Mouse (Mus musculus) stomach, postnatal 0 days (tissue): ENCODE results near the gene Gm45785. TPM values are rescaled to one million over a fixed set of nuclear protein-coding genes. Genes with fewer than 3 reads are reported as not detected.

ENCODE experiments used
- ATAC-seq: fragments of 200-750 bp; cut with Nextera tagmentation; 2 replicates; pipeline ENCODE4 v1.8.0; 2017; ENCODE audit not compliant: low FRiP score, low TSS enrichment
- DNase-seq: peaks from one replicate; pipeline ENCODE4 v3.0.0-alpha.2; 2016; ENCODE audit warnings: low spot score
- H3K27ac ChIP-seq: fragments of 300-500 bp; sonication (generic); replicated peaks from 2 replicates; pipeline ENCODE4 v1.5.1; 2014; ENCODE audit warnings: mild to moderate bottlenecking, control low read depth
- H3K27me3 ChIP-seq: fragments of 300-500 bp; sonication (generic); 2 replicates; pipeline ENCODE4 v1.6.1; 2014; ENCODE audit warnings: low read length; ENCODE audit not compliant: control insufficient read depth, insufficient read depth
- H3K36me3 ChIP-seq: fragments of 300-500 bp; sonication (generic); 2 replicates; pipeline ENCODE4 v1.6.1; 2014; ENCODE audit warnings: low read length, mixed read lengths; ENCODE audit not compliant: control insufficient read depth, insufficient read depth
- H3K4me1 ChIP-seq: fragments of 300-500 bp; sonication (generic); replicated peaks from 2 replicates; pipeline ENCODE4 v1.6.1; 2014; ENCODE audit warnings: antibody characterized with exemption; ENCODE audit not compliant: control insufficient read depth, insufficient read depth
- H3K4me2 ChIP-seq: fragments of 300-500 bp; sonication (generic); replicated peaks from 2 replicates; pipeline ENCODE4 v1.6.1; 2014; ENCODE audit warnings: low read depth, mild to moderate bottlenecking, control low read depth, moderate library complexity
- H3K4me3 ChIP-seq: fragments of 300-500 bp; sonication (generic); 2 replicates; pipeline ENCODE4 v1.5.1; 2014; ENCODE audit warnings: low read depth, low read length, control low read depth
- H3K9ac ChIP-seq: fragments of 300-500 bp; sonication (generic); 2 replicates; pipeline ENCODE4 v1.6.1; 2014; ENCODE audit warnings: mild to moderate bottlenecking, low read length, control low read depth, mixed read lengths
- H3K9me3 ChIP-seq: fragments of 300-500 bp; sonication (generic); 2 replicates; pipeline ENCODE4 v1.6.1; 2016; ENCODE audit warnings: low read length; ENCODE audit not compliant: control insufficient read depth
- CTCF ChIP-seq: IDR thresholded peaks from 2 replicates; pipeline ENCODE4 v1.5.1; 2016; ENCODE audit warnings: antibody characterized with exemption, low read depth, mild to moderate bottlenecking, moderate library complexity
- EP300 ChIP-seq: optimal IDR thresholded peaks from 2 replicates; pipeline ENCODE3; 2016; ENCODE audit warnings: antibody characterized with exemption
- WGBS: fragments of 180-500 bp; shearing (Covaris S2); extraction: QIAGEN DNeasy Blood & Tissue Kit; methylation state at CpG from one replicate; pipeline ENCODE4 v1.1.7; 2014; 5-methylcytosine and 5-hydroxymethylcytosine counted together
- polyA plus RNA-seq: library from polyadenylated mRNA; unstranded; fragments of >200 nt; fragmentation: Nextera tagmentation; extraction: Ambion mirVana; gene quantifications from 2 replicates; pipeline ENCODE4 v1.2.1, GENCODE M21; 2015

The Gm45785 gene
- polyA plus RNA-seq, 1 experiment from 2014 or later = not detected

DNA sequence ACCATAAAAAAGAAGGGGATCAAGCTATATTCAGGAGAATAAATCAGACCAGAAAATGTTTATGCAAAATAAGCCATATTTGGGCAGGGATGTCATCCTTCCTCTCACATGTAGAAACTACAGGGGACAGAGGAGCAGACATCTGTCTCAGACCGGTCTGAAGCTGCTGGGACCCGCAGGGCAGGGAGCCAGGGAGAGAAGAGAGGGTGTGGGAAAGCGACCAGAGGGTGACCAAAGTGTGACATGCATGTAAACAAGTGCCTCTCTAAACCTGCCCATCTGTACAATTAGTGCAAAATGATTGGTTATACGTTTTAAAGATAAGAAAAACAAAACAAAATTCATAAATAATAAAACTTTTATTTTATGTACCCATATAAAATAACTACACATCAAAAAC lies 36.0 kb downstream of the Gm45785 start:
- no peak for DNase-seq
- no peak for TF ChIP-seq EP300
- TF ChIP-seq CTCF = no peak

DNA sequence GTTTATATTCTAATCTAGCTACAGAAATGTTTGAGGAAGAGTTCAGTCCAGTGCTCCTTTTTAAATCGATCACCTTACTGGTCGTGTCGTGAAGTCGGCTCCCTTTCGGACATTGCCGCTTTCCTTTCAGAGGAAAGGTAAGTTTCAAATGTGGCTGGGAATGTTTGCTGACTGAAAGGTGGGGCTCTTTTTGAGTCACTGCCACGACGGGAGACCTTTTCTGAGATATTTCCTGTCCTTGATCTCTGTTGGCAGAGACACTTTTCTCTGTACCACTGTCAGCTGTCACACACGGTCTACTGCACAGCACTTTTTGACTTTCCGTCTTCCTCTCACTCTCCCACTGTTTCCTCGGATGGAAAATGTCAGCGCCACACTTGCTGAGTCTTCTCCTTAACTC lies 43.3 kb downstream of the Gm45785 start:
- TF ChIP-seq EP300 = no peak
- no peak for TF ChIP-seq CTCF
- Histone ChIP-seq H3K27ac (no peak overlapping the region), H3K9ac (no peak overlapping the region), H3K36me3 (no peaks in the 10 kb centered on the region), H3K27me3 (no peaks in the 10 kb centered on the region), H3K4me1 (no peaks in the 10 kb centered on the region), H3K4me3 (no peak overlapping the region), H3K9me3 (no peaks in the 10 kb centered on the region), H3K4me2 (no peak overlapping the region)
- WGBS = 77% methylated on average over 12 of the region's 12 CpGs
- ATAC-seq (no peak), DNase-seq (no peak)

More for the DNA sequence above, 36.0 kb downstream of the Gm45785 start:
- no peak overlapping the region for H3K4me2 ChIP-seq
- H3K27ac ChIP-seq = no peak overlapping the region
- H3K27me3 ChIP-seq = no peaks in the 10 kb centered on the region
- ATAC-seq = no peak
- no peak overlapping the region for H3K4me3 ChIP-seq
- no peaks in the 10 kb centered on the region for H3K4me1 ChIP-seq
- no peaks in the 10 kb centered on the region for H3K9me3 ChIP-seq
- 53% methylated on average over 4 of the region's 4 CpGs for WGBS
- no peak overlapping the region for H3K9ac ChIP-seq
- no peaks in the 10 kb centered on the region for H3K36me3 ChIP-seq

DNA sequence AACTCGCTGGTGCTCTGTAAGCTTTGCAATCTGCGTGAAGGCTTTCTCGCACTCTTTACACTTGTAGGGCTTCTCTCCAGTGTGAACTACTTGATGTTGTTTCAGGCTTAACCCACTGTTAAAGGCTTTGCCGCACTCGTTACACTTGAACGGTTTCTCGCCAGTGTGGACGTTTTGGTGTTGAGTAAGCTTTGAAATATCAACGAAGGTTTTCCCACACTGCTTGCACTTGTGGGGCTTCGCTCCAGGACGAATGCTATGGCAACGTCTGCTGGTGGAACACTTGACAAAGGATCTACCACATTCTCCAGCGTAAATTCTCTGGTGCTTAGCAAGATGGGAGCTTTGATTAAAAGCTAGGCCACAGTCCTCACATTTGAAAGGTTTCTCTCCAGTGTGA lies 44.4 kb downstream of the Gm45785 start:
- Histone ChIP-seq H3K9me3 (no peaks in the 10 kb centered on the region), H3K27ac (no peak overlapping the region), H3K4me1 (no peaks in the 10 kb centered on the region), H3K4me2 (no peak overlapping the region), H3K4me3 (no peak overlapping the region), H3K27me3 (no peaks in the 10 kb centered on the region), H3K9ac (no peak overlapping the region), H3K36me3 (no peaks in the 10 kb centered on the region)
- WGBS = 87% methylated on average over 13 of the region's 13 CpGs
- TF ChIP-seq CTCF = no peak
- no peak for TF ChIP-seq EP300
- DNase-seq = no peak
- no peak for ATAC-seq

GRCm38 (mm10) chr7:140810496-140810895 lies 45.6 kb downstream of the Gm45785 start:
- WGBS = 86% methylated on average over 6 of the region's 6 CpGs
- no peak for DNase-seq

DNA sequence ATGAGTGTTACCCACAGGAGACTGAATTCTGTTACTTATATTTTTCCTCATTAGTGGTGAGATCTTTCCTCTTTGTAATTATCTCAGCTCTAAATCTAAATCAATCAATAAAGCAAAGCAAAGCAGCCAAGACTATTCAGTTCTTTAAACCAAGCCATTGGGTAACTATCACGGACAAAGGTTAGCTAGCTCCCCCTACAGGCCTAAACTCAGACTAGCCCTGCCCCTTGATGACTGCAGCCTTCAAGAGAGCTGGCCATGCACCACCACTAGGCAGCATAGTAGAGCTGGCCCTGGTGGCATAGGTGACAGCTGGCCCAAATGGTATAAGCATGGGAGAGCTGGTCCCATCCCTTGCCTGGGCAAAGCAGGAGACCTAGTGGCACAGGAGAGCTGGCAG lies 50.4 kb downstream of the Gm45785 start:
- Histone ChIP-seq H3K36me3 (no peaks in the 10 kb centered on the region), H3K4me3 (no peak overlapping the region), H3K27ac (no peak overlapping the region), H3K4me1 (no peaks in the 10 kb centered on the region), H3K27me3 (no peaks in the 10 kb centered on the region), H3K4me2 (no peak overlapping the region), H3K9me3 (no peaks in the 10 kb centered on the region), H3K9ac (no peak overlapping the region)
- 6% methylated on average over 1 of the region's 1 CpGs for WGBS
- ATAC-seq (no peak; the same call in 1 of the 2 replicates), DNase-seq (peak; percentile 41)
- no peak for TF ChIP-seq EP300
- peak; percentile 76 for TF ChIP-seq CTCF

More at GRCm38 (mm10) chr7:140810496-140810895, 45.6 kb downstream of the Gm45785 start:
- Histone ChIP-seq H3K27me3 (no peaks in the 10 kb centered on the region), H3K9ac (no peak overlapping the region), H3K4me3 (no peak overlapping the region), H3K4me2 (no peak overlapping the region), H3K4me1 (no peaks in the 10 kb centered on the region), H3K27ac (no peak overlapping the region), H3K9me3 (no peaks in the 10 kb centered on the region), H3K36me3 (no peaks in the 10 kb centered on the region)
- no peak for ATAC-seq
- TF ChIP-seq CTCF (peak; percentile 44), EP300 (no peak)

DNA sequence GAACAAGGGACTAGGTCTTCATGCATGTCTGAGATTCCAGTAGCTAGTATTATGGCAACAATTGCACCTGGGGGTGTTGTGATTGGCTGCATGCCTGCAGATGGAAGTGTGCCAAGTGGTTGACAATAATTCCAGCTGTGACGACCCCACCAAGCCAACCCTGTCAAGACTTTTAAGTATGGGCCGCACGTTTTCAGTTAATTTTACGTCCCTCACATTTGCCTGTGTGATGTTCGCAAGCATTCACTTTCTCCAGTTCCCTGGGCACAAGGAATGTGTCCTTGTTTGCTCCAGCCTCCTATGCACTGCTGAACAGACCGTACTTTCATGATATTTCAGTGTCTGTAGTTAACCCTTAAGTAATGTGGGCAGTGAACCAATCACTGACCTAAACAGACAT lies 53.5 kb downstream of the Gm45785 start:
- ATAC-seq (no peak), DNase-seq (no peak)
- 73% methylated on average over 6 of the region's 6 CpGs for WGBS
- no peak overlapping the region for H3K4me3 ChIP-seq
- H3K27me3 ChIP-seq = no peaks in the 10 kb centered on the region
- H3K4me2 ChIP-seq = no peak overlapping the region
- H3K4me1 ChIP-seq = no peaks in the 10 kb centered on the region
- no peaks in the 10 kb centered on the region for H3K9me3 ChIP-seq
- no peaks in the 10 kb centered on the region for H3K36me3 ChIP-seq
- H3K27ac ChIP-seq = no peak overlapping the region
- no peak overlapping the region for H3K9ac ChIP-seq
- TF ChIP-seq CTCF = no peak
- no peak for TF ChIP-seq EP300
